Mouse (Mus musculus): ENCODE data around the gene Mafg. TPM values are rescaled to one million over a fixed set of nuclear protein-coding genes. Genes with fewer than 3 reads are reported as not detected.

Mafg gene
- polyA plus RNA-seq, 1 experiment from 2014 or later: 35.4 TPM

GRCm38 (mm10) chr11:120582268-120582981 is 51.0 kb downstream of the Mafg start:
- H3K9me3 ChIP-seq (ENCODE audit: control insufficient read depth, low read length): no peaks in the 10 kb centered on the region
- H3K4me3 ChIP-seq (replicated peaks; ENCODE audit: low read length): peak overlapping the region; percentile 87
- 69% methylated on average over 8 of the region's 8 CpGs for WGBS
- H3K4me2 ChIP-seq (replicated peaks): peak overlapping the region; percentile 91
- H3K9ac ChIP-seq: peak overlapping the region; percentile 80
- H3K36me3 ChIP-seq (replicated peaks; ENCODE audit: control insufficient read depth, insufficient read depth): peaks cover 56% of the 10 kb centered on the region
- peak; percentile 27 for DNase-seq (ENCODE audit: low spot score)
- ATAC-seq (ENCODE audit: low FRiP score): no peak
- no peaks in the 10 kb centered on the region for H3K27me3 ChIP-seq (ENCODE audit: control insufficient read depth, insufficient read depth, low read length)
- peak overlapping the region; percentile 94 for H3K27ac ChIP-seq
- peaks cover 18% of the 10 kb centered on the region for H3K4me1 ChIP-seq (replicated peaks; ENCODE audit: control insufficient read depth, insufficient read depth, low read length)

- WGBS: 4% methylated on average over 67 of the region's 75 CpGs
- peak; percentile 89 for DNase-seq (ENCODE audit: low spot score)
- peak; percentile 65 for ATAC-seq (ENCODE audit: low FRiP score)
Observed at GRCm38 (mm10) chr11:120581490-120582267, 51.7 kb downstream of the Mafg start, which contains the start of gene Arhgdia. Arhgdia (minus strand) TSS chr11:120581624.

GRCm38 (mm10) chr11:120580871-120581331 is 52.5 kb downstream of the Mafg start:
- H3K36me3 ChIP-seq (replicated peaks; ENCODE audit: control insufficient read depth, insufficient read depth): peaks cover 48% of the 10 kb centered on the region
- H3K4me3 ChIP-seq (replicated peaks; ENCODE audit: low read length): peak overlapping the region; percentile 87
- peak overlapping the region; percentile 94 for H3K27ac ChIP-seq
- peaks cover 18% of the 10 kb centered on the region for H3K4me1 ChIP-seq (replicated peaks; ENCODE audit: control insufficient read depth, insufficient read depth, low read length)
- peak overlapping the region; percentile 91 for H3K4me2 ChIP-seq (replicated peaks)
- under 1% methylated on average over 32 of the region's 44 CpGs for WGBS
- peak; percentile 13; the same call in 1 of the 2 replicates for ATAC-seq (ENCODE audit: low FRiP score)
- H3K9ac ChIP-seq: peak overlapping the region; percentile 80
- DNase-seq (ENCODE audit: low spot score): peak; percentile 49
- H3K27me3 ChIP-seq (ENCODE audit: control insufficient read depth, insufficient read depth, low read length): no peaks in the 10 kb centered on the region
- H3K9me3 ChIP-seq (ENCODE audit: control insufficient read depth, low read length): no peaks in the 10 kb centered on the region

More at GRCm38 (mm10) chr11:120581490-120582267, 51.7 kb downstream of the Mafg start, which contains the start of gene Arhgdia:
- no peaks in the 10 kb centered on the region for H3K9me3 ChIP-seq (ENCODE audit: control insufficient read depth, low read length)
- peak within 1 kb of the TSS; percentile 80 for H3K9ac ChIP-seq
- H3K4me3 ChIP-seq (replicated peaks; ENCODE audit: low read length): peak within 1 kb of the TSS; percentile 87
- peak within 1 kb of the TSS; percentile 91 for H3K4me2 ChIP-seq (replicated peaks)
- H3K27me3 ChIP-seq (ENCODE audit: control insufficient read depth, insufficient read depth, low read length): no peaks in the 10 kb centered on the region
- peaks cover 18% of the 10 kb centered on the region for H3K4me1 ChIP-seq (replicated peaks; ENCODE audit: control insufficient read depth, insufficient read depth, low read length)
- H3K27ac ChIP-seq: peak within 1 kb of the TSS; percentile 94
- peaks cover 56% of the 10 kb centered on the region for H3K36me3 ChIP-seq (replicated peaks; ENCODE audit: control insufficient read depth, insufficient read depth)

- no peak for DNase-seq (ENCODE audit: low spot score)
- Histone ChIP-seq H3K4me1 (replicated peaks; ENCODE audit: control insufficient read depth, insufficient read depth, low read length) (peaks cover 18% of the 10 kb centered on the region), H3K27ac (peak overlapping the region; percentile 94), H3K4me3 (replicated peaks; ENCODE audit: low read length) (peak overlapping the region; percentile 87), H3K9me3 (ENCODE audit: control insufficient read depth, low read length) (no peaks in the 10 kb centered on the region), H3K36me3 (replicated peaks; ENCODE audit: control insufficient read depth, insufficient read depth) (peaks cover 41% of the 10 kb centered on the region), H3K27me3 (ENCODE audit: control insufficient read depth, insufficient read depth, low read length) (no peaks in the 10 kb centered on the region), H3K4me2 (replicated peaks) (peak overlapping the region; percentile 91), H3K9ac (peak overlapping the region; percentile 80)
- ATAC-seq (ENCODE audit: low FRiP score): no peak
- whole genome bisulfite sequencing: 67% methylated on average over 7 of the region's 7 CpGs
Observed at GRCm38 (mm10) chr11:120580190-120580589, 53.2 kb downstream of the Mafg start.

- no peaks in the 10 kb centered on the region for H3K9me3 ChIP-seq (ENCODE audit: control insufficient read depth, low read length)
- H3K27ac ChIP-seq: no peak overlapping the region
- H3K27me3 ChIP-seq (ENCODE audit: control insufficient read depth, insufficient read depth, low read length): no peaks in the 10 kb centered on the region
- peak overlapping the region; percentile 80 for H3K9ac ChIP-seq
- DNase-seq (ENCODE audit: low spot score) (peak; percentile 86), ATAC-seq (ENCODE audit: low FRiP score) (no peak)
- H3K4me1 ChIP-seq (replicated peaks; ENCODE audit: control insufficient read depth, insufficient read depth, low read length): peaks cover 19% of the 10 kb centered on the region
- 67% methylated on average over 15 of the region's 15 CpGs for WGBS
- peak overlapping the region; percentile 91 for H3K4me2 ChIP-seq (replicated peaks)
- H3K36me3 ChIP-seq (replicated peaks; ENCODE audit: control insufficient read depth, insufficient read depth): peaks cover 37% of the 10 kb centered on the region
- H3K4me3 ChIP-seq (replicated peaks; ENCODE audit: low read length): peak overlapping the region; percentile 87
Observed at GRCm38 (mm10) chr11:120579316-120580107, 53.9 kb downstream of the Mafg start.

- 0 out of 2 replicates have a peak overlapping the region, but pooled peaks have one; percentile 1 for H3K9ac ChIP-seq
- DNase-seq (ENCODE audit: low spot score): no peak
- H3K27me3 ChIP-seq (ENCODE audit: control insufficient read depth, insufficient read depth, low read length): no peaks in the 10 kb centered on the region
- ATAC-seq (ENCODE audit: low FRiP score): no peak
- peaks cover 26% of the 10 kb centered on the region for H3K4me1 ChIP-seq (replicated peaks; ENCODE audit: control insufficient read depth, insufficient read depth, low read length)
- no peaks in the 10 kb centered on the region for H3K9me3 ChIP-seq (ENCODE audit: control insufficient read depth, low read length)
- H3K4me2 ChIP-seq (replicated peaks): no peak overlapping the region
- H3K4me3 ChIP-seq (replicated peaks; ENCODE audit: low read length): no peak overlapping the region
- WGBS: 81% methylated on average over 11 of the region's 11 CpGs
- H3K36me3 ChIP-seq (replicated peaks; ENCODE audit: control insufficient read depth, insufficient read depth): peaks cover 34% of the 10 kb centered on the region
- H3K27ac ChIP-seq: no peak overlapping the region
Observed at GRCm38 (mm10) chr11:120578694-120579243, 54.6 kb downstream of the Mafg start.

- no peak overlapping the region for H3K27ac ChIP-seq
Observed at GRCm38 (mm10) chr11:120578024-120578693, 55.2 kb downstream of the Mafg start.

GRCm38 (mm10) chr11:120577211-120578023 is 56.0 kb downstream of the Mafg start:
- no peaks in the 10 kb centered on the region for H3K9me3 ChIP-seq (ENCODE audit: control insufficient read depth, low read length)
- no peak overlapping the region for H3K9ac ChIP-seq
- peaks cover 33% of the 10 kb centered on the region for H3K36me3 ChIP-seq (replicated peaks; ENCODE audit: control insufficient read depth, insufficient read depth)
- no peak overlapping the region for H3K4me2 ChIP-seq (replicated peaks)
- ATAC-seq (ENCODE audit: low FRiP score): no peak
- 86% methylated on average over 7 of the region's 7 CpGs for WGBS
- no peak overlapping the region for H3K27ac ChIP-seq
- DNase-seq (ENCODE audit: low spot score): no peak
- H3K27me3 ChIP-seq (ENCODE audit: control insufficient read depth, insufficient read depth, low read length): no peaks in the 10 kb centered on the region
- peaks cover 26% of the 10 kb centered on the region for H3K4me1 ChIP-seq (replicated peaks; ENCODE audit: control insufficient read depth, insufficient read depth, low read length)
- H3K4me3 ChIP-seq (replicated peaks; ENCODE audit: low read length): no peak overlapping the region

More at GRCm38 (mm10) chr11:120578024-120578693, 55.2 kb downstream of the Mafg start:
- H3K4me2 ChIP-seq (replicated peaks): no peak overlapping the region
- ATAC-seq (ENCODE audit: low FRiP score): no peak
- H3K9me3 ChIP-seq (ENCODE audit: control insufficient read depth, low read length): no peaks in the 10 kb centered on the region
- H3K4me3 ChIP-seq (replicated peaks; ENCODE audit: low read length): no peak overlapping the region
- WGBS: 90% methylated on average over 10 of the region's 10 CpGs
- no peak overlapping the region for H3K9ac ChIP-seq
- no peaks in the 10 kb centered on the region for H3K27me3 ChIP-seq (ENCODE audit: control insufficient read depth, insufficient read depth, low read length)
- H3K4me1 ChIP-seq (replicated peaks; ENCODE audit: control insufficient read depth, insufficient read depth, low read length): peaks cover 28% of the 10 kb centered on the region
- DNase-seq (ENCODE audit: low spot score): no peak
- H3K36me3 ChIP-seq (replicated peaks; ENCODE audit: control insufficient read depth, insufficient read depth): peaks cover 33% of the 10 kb centered on the region

Measured in hindbrain, embryonic 14.5 days (tissue).